Mouse (Mus musculus): ENCODE data around the gene Gtpbp8.

The Gtpbp8 gene

DNA sequence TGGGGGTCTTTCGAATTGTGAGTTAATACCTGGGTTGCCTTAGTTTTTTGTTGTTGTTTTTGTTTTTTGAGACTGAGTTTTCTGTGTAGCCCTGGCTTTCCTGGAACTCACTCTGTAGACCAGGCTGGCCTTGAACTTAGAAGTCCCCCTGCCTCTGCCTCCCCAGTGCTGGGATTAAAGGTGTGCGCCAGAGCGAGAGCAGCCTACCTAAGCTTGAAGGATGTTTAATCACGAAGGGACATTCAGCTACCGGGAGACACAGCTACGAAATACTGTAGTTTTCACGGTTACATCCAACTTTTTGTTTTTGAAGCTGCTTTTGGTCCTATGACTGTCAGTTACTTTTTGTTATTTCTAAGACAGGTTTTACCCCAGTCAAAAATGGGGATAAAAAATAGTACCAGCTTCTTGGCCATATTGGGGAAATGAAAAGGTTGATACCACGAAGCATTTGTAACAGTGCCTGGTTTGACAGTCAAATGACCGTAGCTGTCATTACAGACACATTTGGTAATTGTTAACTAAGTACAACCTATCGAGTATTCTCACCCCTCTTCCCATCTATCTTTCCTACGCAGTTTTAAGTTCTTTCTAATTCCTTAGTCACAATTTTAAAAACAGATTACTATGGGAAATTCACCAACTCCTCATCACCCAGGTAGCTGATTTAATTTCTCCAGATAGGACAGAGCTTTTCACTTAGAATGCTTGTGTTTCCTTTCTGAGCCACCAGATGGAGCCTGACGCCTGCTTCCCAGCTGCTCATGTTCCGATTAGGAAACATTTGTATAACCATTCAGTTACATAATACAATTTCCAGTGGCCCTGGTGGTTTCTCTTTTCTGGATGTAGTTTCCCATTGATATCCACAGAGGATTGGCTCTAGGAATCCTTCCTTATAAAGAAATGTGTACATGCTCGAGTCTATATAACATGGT is 20.6 kb downstream of the Gtpbp8 start:
- peak; percentile 76 for DNase-seq (ENCODE audit: low spot score)

GRCm38 (mm10) chr16:44724847-44725246 is 21.3 kb downstream of the Gtpbp8 start:
- peak; percentile 18 for DNase-seq (ENCODE audit: low spot score)

GRCm38 (mm10) chr16:44724083-44724787 is 21.9 kb downstream of the Gtpbp8 start, which contains the start of gene Nepro:
Gene Nepro, plus strand, starts transcription at chr16:44724301.
- DNase-seq (ENCODE audit: low spot score), result peak; percentile 86

DNA sequence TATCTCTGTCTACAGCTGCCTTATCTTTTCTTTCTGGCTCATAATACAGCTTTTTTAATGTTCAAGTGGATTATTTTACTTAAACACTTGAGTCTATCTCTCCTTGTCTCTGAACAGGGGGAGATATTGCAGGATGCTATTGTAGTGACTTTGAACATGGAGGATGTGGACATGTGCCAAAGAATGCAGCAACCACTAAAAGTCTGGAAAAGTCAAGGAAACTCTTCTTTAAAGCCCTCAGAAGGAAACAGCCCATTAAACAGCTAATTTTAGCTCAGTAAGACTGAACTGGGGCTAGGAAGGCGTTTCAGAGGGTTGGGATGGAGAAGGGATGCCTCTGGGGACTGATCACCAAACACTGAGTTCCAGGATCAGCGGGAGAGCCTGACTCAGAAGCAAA is 23.5 kb downstream of the Gtpbp8 start:
- DNase-seq (ENCODE audit: low spot score), result no peak

GRCm38 (mm10) chr16:44720518-44720917 is 25.6 kb downstream of the Gtpbp8 start:
- DNase-seq (ENCODE audit: low spot score), result peak; percentile 29

DNA sequence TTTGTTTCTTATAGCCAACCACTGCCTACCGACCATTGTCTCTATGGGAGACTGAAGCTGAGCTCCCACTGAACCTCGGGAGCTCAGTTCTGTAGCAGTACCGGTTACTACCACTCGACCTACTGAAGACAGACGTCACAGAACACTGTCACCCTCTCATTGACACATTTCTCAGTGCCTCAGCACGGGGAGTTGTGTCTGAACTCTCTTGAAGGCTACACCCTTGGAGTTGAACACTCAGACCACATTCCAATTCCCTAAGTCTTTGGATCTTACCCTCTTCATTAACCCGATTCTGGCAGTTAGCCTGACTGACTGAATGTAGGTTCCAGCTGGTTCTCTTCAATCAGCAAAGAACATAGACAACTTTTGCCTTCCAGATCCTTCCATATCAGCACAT is 26.8 kb downstream of the Gtpbp8 start:
- DNase-seq (ENCODE audit: low spot score), result no peak

DNA sequence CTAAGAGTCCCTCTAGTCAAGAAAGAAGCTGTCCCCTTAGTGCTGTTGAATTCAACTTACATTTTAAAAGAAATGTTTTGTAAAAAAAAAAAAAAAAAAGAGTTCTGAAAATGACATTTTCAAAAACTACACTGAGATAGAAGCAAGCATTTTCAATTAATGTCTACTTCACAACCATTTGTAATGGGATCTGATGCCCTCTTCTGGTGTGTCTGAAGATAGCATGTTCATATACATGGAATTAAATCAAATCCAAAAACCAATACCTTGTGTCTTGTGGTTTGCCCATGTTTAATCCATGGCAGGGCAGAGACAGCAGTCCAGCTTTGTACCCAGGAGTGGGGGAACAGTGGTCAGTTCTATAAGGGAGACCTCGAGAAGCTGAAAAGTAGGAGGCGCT is 28.3 kb downstream of the Gtpbp8 start:
- DNase-seq (ENCODE audit: low spot score), result no peak

GRCm38 (mm10) chr16:44717141-44717634 is 29.0 kb downstream of the Gtpbp8 start:
- DNase-seq (ENCODE audit: low spot score), result no peak

- no peak for DNase-seq (ENCODE audit: low spot score)
These were observed 29.6 kb downstream of the Gtpbp8 start for GRCm38 (mm10) chr16:44716305-44717140.

GRCm38 (mm10) chr16:44703458-44703857 is 42.7 kb downstream of the Gtpbp8 start:
- no peak for DNase-seq (ENCODE audit: low spot score)

GRCm38 (mm10) chr16:44702272-44702671 is 43.9 kb downstream of the Gtpbp8 start:
- no peak for DNase-seq (ENCODE audit: low spot score)

DNA sequence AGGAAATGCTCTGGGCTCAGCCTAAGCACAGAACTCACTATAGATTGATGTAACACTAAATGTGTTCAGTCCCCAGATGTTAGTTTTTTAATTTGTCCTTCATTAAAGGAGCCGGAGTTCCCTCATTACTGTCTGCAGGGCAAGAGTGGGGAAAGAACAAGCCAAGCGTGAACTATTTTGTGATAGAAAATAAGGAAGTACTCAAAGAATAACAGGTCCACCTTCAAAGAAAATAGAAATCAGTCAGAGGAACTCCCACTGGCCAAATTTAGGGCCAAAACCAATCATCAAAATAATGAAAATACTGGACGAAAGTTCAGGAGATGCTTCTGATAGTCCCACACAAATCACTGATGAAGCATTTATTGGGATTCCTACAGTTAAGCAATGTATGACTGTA is 45.0 kb downstream of the Gtpbp8 start:
- no peak for DNase-seq (ENCODE audit: low spot score)

DNA sequence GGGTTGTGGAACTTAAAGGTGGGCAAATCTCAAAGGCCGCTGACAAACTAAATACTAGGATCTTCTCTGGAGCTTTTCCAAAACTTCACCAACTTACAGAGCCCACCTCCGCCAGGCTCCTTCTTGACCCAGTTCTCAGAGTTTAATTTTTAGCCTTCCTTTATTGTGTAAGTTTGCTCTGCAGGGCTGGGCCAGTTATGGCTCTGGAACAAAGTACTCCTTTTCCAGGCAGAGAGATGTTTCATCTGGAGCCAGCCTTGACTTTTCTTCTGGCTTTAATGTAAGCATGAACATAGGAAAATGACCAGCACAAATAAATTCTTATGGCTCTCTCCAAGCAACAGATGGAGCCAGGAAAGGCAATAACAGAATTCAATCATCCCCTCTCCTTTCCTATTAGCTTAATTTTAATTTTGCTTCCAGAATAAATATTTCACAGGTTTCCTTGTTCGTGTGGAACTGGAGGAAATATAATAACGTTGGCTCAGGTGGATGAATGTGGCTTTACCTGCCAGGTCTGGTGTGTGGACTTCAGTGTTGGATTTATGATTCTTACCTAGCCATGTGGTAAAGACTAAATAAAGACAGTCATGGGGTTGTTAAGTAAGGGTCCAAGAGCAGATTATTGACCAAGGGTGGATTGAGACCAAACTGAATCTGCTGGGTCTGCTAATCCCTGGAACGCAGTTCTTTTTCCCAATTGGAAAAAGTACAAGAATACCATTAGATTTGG is 48.5 kb downstream of the Gtpbp8 start:
- no peak for DNase-seq (ENCODE audit: low spot score)

- no peak for DNase-seq (ENCODE audit: low spot score)
These were observed 50.1 kb downstream of the Gtpbp8 start for GRCm38 (mm10) chr16:44695859-44696620.

DNA sequence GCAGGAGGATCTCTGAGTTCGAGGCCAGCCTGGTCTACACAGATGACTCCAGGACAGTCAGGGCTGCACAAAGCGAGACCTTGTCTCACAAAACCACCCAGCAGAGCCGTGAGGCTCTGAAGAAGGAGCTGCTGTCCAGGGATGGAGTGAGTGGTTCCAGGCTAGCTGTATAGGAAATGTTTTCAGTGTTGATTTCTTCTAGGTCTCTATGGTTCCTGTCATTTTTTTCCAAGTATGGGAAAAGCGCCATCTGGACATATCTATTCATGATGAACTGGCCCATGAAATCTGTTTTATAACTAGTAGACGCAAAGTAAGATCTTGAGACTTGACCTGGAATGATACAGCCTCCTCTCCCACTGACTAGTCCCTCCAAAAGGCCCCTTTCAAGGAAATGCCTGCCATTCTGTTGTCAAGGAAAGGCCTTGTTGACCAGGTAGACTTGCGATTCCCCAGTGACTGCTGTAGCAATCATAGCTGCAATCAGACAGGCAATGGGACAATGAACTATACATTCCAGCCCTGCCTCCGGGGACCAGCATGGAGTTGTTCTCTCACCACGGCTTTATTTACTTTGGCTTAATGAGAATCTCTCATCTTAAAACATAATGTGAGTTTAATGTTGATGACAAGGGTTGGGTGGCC is 50.8 kb downstream of the Gtpbp8 start:
- DNase-seq (ENCODE audit: low spot score), result no peak

DNA sequence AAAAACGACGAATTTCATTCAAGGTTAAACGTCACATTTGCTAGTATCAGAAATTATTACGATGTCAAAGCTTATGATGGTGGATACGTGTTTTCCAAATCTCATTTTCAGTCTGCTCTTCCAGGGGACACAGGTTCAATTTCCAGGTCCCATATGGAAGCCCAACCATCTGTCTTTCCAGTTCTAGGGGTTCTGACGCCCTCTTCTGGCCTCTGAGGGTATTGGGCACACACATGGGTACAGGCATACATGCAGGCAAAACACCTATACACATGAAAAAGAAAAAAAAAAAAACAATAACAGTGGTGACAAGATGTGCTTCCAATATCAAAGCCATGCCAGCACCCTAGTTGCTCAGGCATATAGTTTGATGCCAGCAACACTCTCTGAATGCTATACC is 52.5 kb downstream of the Gtpbp8 start:
- no peak for DNase-seq (ENCODE audit: low spot score)

- DNase-seq (ENCODE audit: low spot score), result no peak
These were observed 53.6 kb downstream of the Gtpbp8 start for GRCm38 (mm10) chr16:44692541-44692940.

DNA sequence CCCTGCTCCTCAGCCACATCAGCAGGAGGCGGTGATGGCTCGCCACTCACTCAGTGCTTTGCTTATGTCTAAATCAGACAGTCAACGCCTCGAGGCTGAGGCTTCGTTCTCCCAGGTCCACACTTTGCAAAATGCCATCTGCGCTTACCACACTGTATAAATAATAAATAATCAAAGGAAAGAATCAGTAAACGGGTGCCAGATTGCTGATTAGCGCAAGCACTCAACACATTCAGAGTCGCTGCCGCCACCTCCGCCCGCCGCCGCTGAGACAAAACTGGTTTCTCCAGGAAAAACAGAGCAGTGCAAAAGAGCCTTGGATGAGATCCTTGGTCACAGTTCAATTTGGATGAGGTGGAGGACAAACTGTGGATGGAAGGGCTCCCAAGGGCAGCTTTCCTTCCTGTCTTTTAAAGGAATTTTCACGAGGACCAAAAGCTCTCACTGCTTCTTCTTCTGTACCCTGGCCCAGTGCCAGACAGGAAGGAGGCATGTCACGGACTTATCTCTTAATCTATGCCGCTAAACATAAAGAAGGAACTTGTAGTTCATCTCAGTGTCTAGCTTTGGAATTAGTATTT is 54.5 kb downstream of the Gtpbp8 start:
- no peak for DNase-seq (ENCODE audit: low spot score)

GRCm38 (mm10) chr16:44691066-44691465 is 55.1 kb downstream of the Gtpbp8 start:
- no peak for DNase-seq (ENCODE audit: low spot score)

- DNase-seq (ENCODE audit: low spot score), result no peak
These were observed 55.7 kb downstream of the Gtpbp8 start for GRCm38 (mm10) chr16:44690501-44690900.
